Mouse (Mus musculus): Measurements from ENCODE around the gene Zfp319.
"Not testable (repeated sequence)": the region's sequence is repeated elsewhere in the genome, so short reads cannot be mapped to it uniquely, and the experiment has no call there.

The Zfp319 gene

DNA sequence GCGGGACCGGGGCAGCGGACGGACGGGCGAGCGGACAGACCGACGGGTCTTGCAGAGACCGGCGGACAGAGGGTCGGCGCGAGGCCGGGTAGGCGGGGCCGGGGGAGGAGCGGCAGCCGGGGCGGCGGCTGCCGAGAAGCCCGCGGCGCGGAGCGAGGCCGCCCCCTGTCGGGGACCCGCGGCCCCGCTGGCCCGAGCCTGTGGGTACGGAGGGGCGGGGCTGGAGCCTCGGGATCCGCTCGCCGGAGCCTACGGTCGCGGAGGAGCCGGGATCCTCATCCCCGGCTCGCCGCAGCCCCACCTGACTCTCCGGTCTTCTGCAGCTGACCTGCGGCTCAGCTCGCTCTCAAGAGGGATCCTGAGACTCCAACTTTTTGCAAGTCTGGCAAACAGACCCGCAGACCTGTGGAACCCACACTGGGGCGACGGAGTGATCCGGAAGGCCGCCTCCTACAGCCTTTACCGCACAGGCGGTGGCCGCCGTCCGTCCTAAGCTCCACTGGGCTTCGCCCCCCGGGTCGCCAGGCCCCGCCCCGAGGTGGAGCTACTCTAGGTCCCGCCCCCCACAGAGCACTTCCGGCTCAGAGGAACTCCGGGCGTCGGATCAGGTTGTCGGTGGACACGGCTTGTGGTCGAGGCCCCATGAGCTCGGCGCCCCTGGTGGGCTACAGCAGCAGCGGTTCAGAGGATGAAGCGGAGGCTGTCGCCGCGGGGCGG lies at the start of gene Zfp319, which contains the start of gene Usb1:
Zfp319 (minus strand) TSS at position 231 of the 717 bp plus-strand sequence.
Usb1 (plus strand) TSS at position 565 of the 717 bp plus-strand sequence.
- peak; percentile 96 for DNase-seq (ENCODE audit: low read depth, low spot score)

- no peak for DNase-seq (ENCODE audit: low read depth, low spot score)
Measured at GRCm38 (mm10) chr8:95380953-95381352, 49.2 kb upstream of the Zfp319 start.

- DNase-seq (ENCODE audit: low read depth, low spot score) = not testable (repeated sequence)
Measured at GRCm38 (mm10) chr8:95378928-95379327, 47.2 kb upstream of the Zfp319 start.

- DNase-seq (ENCODE audit: low read depth, low spot score) = no peak
Measured at GRCm38 (mm10) chr8:95377863-95378291, 46.1 kb upstream of the Zfp319 start.

- no peak for DNase-seq (ENCODE audit: low read depth, low spot score)
Measured at GRCm38 (mm10) chr8:95377101-95377500, 45.4 kb upstream of the Zfp319 start.

GRCm38 (mm10) chr8:95376309-95376999 lies 44.7 kb upstream of the Zfp319 start:
- no peak for DNase-seq (ENCODE audit: low read depth, low spot score)

DNA sequence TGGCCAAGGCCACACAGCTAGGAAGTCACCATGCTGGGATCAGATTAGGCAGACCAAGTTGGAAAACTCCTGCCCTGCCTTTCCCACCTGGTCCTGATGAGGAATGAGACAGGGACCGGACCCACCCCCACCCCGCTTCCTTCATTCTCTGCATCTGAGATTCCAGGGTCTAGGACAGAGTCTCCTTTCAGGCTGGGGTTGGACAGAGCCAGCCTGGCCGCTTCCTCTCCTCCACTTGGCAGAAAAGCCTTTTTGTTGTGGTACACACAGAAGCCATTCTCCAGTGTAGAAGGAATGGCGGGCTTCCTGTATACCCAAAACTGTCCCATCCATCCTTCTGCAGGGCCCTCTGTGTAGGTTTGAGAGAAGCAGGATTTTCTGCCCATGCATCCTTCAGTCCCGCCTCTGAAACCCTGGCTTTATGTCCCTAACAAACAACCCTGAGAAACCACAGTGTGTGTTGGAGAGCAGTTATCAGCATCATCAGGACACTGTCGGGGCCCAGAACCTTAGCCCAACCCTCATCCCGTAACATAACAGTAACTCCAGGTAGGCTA lies 43.7 kb upstream of the Zfp319 start:
- no peak for DNase-seq (ENCODE audit: low read depth, low spot score)

GRCm38 (mm10) chr8:95374429-95374828 lies 42.7 kb upstream of the Zfp319 start:
- DNase-seq (ENCODE audit: low read depth, low spot score) = no peak

- DNase-seq (ENCODE audit: low read depth, low spot score) = no peak
Measured at GRCm38 (mm10) chr8:95373389-95374002, 41.7 kb upstream of the Zfp319 start.

- no peak for DNase-seq (ENCODE audit: low read depth, low spot score)
Measured at GRCm38 (mm10) chr8:95369581-95370326, 38.0 kb upstream of the Zfp319 start.

DNA sequence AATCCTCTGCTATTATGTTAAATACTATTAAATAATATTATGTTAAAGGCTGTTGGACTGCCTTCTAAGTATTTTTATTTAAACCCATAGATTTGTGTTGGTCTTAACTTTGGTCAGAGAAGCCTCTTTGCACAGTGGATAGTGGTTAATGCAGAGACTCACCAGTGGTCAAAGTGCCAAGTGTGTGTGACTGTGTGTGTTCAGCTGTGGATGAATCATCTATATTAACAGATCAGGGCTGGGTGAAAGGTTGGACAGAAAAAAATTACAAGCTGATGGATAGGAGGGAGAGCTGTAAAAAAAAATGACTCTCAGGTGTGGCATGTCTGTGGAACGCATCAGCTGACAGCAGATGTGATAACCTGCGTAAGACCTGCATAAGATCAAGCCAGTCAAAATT lies 32.1 kb upstream of the Zfp319 start:
- DNase-seq (ENCODE audit: low read depth, low spot score) = no peak

DNA sequence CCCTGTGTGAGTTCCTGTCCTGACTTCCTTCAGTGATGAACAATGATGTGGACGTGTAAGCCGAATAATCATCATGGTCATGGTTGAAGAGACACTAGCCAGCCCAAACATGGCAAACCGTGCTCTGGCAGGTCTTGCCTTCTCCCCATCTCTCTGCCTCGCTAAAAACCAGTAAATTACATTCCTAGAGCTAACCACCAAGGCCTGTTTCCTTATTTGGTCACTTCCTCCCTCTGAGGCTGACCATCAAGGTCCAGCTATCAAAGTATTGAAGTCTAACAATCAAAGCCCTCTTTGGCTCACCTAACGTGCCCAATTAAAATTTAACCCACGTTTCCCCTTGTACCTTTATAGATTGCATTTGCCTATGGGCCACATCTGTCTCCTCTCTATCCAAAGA lies 30.5 kb upstream of the Zfp319 start:
- DNase-seq (ENCODE audit: low read depth, low spot score) = no peak

DNA sequence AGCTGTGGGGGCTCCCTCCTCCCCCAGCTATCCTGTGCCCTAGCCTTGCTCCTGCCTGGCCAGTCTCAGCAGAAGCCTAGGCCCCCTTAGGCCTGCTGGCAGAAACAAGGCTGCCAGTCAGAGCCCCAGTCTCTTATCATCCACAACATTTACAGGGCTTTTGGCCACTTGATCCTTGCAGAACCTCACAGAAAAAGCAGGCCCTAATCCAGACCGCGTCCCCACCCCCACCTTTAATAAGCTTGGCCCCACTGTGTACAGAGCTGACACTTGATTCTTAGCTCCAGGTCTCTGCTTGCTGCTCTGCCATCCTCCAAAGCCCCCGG lies 29.2 kb upstream of the Zfp319 start:
- DNase-seq (ENCODE audit: low read depth, low spot score) = no peak

DNA sequence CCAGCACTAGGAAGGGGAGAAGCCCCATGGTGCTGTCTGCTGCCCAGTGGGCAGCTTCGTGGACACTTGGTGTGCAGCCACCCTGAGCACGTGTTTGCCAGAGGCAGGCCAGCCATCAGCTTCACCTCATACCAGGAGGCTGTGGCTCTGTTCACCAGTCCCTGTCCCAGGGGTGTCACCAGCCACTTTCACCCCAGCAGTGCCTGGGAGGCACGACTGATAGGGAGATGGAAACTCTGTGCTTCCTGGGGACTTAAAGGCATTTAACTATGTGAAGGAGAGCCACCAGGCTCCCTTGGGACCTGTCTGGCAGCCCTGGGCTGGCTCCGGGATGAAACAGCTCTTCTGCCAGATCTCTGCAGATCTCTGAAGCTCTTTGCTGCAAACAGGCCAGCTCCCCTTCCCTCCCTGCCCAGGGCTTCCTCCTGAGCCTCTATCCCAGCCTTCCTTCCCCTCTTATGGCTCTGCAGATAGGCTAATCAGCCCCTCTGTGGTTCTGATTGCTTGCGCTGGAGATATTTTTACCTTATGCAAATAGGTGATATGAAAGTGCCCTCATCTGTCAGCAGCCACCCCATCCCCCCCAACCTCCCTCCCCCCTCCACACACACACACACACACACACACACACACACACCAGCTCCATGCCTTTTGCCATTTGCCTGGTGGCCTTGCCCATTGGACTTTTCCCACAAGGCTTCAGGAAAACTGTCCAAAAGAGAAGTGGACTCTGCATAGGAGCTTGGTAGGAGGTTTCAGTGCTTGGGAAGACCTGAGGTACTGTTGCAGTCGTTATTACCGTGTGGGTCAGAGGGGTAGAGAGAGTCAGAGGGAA lies 28.6 kb upstream of the Zfp319 start:
- peak; percentile 76 for DNase-seq (ENCODE audit: low read depth, low spot score)

GRCm38 (mm10) chr8:95358550-95359411 lies 27.0 kb upstream of the Zfp319 start:
- DNase-seq (ENCODE audit: low read depth, low spot score) = no peak

GRCm38 (mm10) chr8:95354606-95355005 lies 22.9 kb upstream of the Zfp319 start:
- DNase-seq (ENCODE audit: low read depth, low spot score) = no peak

GRCm38 (mm10) chr8:95352871-95353866 lies 21.4 kb upstream of the Zfp319 start:
- DNase-seq (ENCODE audit: low read depth, low spot score) = no peak

DNA sequence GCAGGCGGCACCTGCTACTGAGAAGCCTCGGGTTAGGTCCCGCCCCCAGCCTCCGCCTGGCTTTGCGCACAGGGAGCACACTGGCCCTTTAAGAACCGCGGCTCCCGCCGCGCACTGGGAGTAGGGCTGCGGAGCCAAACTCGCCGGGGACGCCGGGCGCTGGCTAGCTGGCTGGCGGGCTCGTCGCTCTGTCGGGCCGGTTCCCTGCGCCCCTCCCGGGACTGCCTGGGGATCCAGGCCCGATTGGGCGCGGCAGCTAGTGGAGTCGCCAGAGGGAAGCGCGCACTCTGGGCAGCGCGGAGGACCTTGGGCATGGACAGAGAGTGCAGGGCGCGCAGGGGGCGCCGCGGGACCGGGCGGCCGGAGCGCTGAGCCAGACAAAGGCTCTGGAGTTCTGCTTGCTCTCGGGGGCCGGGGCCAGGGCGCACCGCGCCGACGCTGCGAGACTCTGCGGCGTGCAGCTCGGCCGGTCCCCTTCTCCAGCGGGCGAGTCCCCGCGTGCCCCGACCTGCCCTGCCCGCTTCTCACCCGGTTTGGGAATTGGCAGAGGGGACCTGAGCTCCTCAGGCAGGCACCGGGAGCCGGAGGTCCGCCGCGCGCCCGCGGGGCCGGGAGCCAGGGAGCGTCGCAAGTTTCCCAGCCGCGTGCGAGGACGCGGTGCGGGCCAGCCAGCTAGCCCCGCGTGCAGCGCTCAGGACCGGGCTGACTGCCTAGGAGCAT lies 20.6 kb upstream of the Zfp319 start, which contains the start of gene Mmp15:
Mmp15 (plus strand) TSS at position 118 of the 720 bp plus-strand sequence.
- DNase-seq (ENCODE audit: low read depth, low spot score) = no peak
